Mouse (Mus musculus): ENCODE measurements around the gene Neurod6. TPM values are rescaled to one million over a fixed set of nuclear protein-coding genes. Genes with fewer than 3 reads are reported as not detected.

Neurod6 gene
- polyA plus RNA-seq, 1 experiment, result not detected

DNA sequence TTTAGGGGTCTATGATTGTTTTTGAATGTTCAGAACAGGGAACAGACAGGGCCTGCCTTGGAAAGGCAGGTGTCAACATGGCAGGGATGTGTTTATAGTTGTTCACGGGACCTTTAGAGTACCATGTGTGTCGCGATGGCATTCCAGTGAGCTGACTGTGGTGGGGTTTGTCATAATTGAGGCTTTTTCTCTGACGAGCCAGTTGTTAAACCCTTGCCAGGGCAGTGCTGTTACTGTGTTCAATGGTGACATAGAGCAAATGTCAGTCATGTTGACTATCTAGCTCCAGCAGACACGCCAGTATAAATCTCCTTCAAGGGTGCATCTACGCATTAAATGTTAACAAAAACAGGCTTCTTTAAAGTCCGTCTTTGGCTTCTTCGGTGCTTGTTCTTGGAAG, 31.5 kb downstream of the Neurod6 start:
- no peaks in the 10 kb centered on the region for H3K9me3 ChIP-seq (replicated peaks; ENCODE audit: control insufficient read depth, insufficient read depth, low read length, poor library complexity, severe bottlenecking)
- no peak overlapping the region for H3K9ac ChIP-seq (ENCODE audit: low read depth, poor library complexity, severe bottlenecking)
- H3K27ac ChIP-seq (ENCODE audit: insufficient read depth, low read length), result no peak overlapping the region
- TF ChIP-seq POLR2A (IDR thresholded peaks at IDR 0.05; ENCODE audit: insufficient read depth, low read length) (no peak), CTCF (IDR thresholded peaks at IDR 0.05; ENCODE audit: low read depth, low read length) (no peak), EP300 (IDR thresholded peaks at IDR 0.05; ENCODE audit: insufficient read depth, low read depth, low read length) (no peak)
- H3K36me3 ChIP-seq (ENCODE audit: control insufficient read depth, insufficient read depth, low read length, poor library complexity, severe bottlenecking), result no peaks in the 10 kb centered on the region
- H3K4me1 ChIP-seq (ENCODE audit: control insufficient read depth, insufficient read depth, low read length), result no peaks in the 10 kb centered on the region
- H3K27me3 ChIP-seq (ENCODE audit: control insufficient read depth, insufficient read depth, low read length, poor library complexity, severe bottlenecking), result no peaks in the 10 kb centered on the region
- H3K4me3 ChIP-seq (ENCODE audit: low read depth, low read length), result no peak overlapping the region

DNA sequence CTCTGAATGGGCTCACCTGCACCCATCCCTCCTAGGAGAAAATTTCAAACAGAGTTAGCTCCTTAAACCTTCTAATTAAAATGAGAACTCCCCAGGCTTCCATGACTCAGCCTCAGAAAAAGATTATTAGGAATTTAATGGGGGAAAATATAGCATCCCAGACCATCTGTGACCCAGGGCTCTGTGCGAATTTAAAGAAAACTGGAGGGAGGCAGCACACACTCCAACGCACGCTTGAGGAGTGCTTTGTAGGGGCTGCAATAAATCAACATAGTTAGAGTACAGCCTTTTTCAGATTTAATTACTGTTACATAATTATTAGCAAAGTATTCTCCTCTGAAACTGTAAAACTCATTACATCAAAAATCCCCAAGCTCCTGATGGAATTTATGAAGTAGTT, 32.2 kb downstream of the Neurod6 start:
- H3K36me3 ChIP-seq (ENCODE audit: control insufficient read depth, insufficient read depth, low read length, poor library complexity, severe bottlenecking), result no peaks in the 10 kb centered on the region
- no peak overlapping the region for H3K9ac ChIP-seq (ENCODE audit: low read depth, poor library complexity, severe bottlenecking)
- TF ChIP-seq POLR2A (IDR thresholded peaks at IDR 0.05; ENCODE audit: insufficient read depth, low read length) (no peak), EP300 (IDR thresholded peaks at IDR 0.05; ENCODE audit: insufficient read depth, low read depth, low read length) (no peak), CTCF (IDR thresholded peaks at IDR 0.05; ENCODE audit: low read depth, low read length) (no peak)
- no peaks in the 10 kb centered on the region for H3K27me3 ChIP-seq (ENCODE audit: control insufficient read depth, insufficient read depth, low read length, poor library complexity, severe bottlenecking)
- H3K4me3 ChIP-seq (ENCODE audit: low read depth, low read length), result no peak overlapping the region
- H3K4me1 ChIP-seq (ENCODE audit: control insufficient read depth, insufficient read depth, low read length), result no peaks in the 10 kb centered on the region
- H3K27ac ChIP-seq (ENCODE audit: insufficient read depth, low read length), result no peak overlapping the region
- no peaks in the 10 kb centered on the region for H3K9me3 ChIP-seq (replicated peaks; ENCODE audit: control insufficient read depth, insufficient read depth, low read length, poor library complexity, severe bottlenecking)

DNA sequence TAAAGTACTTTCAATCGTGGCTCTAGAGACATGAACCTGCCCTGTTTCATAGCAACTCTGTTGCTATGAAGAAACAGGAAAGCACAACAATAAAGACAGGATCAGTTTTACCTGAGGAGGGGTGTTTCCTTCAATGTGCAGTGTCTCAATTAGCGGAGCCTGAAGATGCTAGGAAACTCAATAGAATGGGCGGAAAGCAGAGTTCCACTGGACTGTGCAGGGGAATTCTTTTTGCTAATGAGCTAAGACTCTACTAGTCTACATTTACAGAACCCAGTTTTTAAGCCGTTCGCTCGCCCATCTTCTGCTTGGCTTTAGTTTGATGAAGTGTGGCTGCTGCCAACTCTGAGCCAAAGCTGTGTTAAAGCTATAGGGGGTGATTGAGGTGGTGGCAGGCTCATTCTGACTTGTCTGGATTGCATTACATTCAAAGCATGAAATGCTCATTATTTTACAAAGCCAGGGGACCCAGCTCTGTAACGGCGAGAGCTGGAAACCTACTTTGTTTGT, 33.2 kb downstream of the Neurod6 start:
- H3K27ac ChIP-seq (ENCODE audit: insufficient read depth, low read length), result no peak overlapping the region

DNA sequence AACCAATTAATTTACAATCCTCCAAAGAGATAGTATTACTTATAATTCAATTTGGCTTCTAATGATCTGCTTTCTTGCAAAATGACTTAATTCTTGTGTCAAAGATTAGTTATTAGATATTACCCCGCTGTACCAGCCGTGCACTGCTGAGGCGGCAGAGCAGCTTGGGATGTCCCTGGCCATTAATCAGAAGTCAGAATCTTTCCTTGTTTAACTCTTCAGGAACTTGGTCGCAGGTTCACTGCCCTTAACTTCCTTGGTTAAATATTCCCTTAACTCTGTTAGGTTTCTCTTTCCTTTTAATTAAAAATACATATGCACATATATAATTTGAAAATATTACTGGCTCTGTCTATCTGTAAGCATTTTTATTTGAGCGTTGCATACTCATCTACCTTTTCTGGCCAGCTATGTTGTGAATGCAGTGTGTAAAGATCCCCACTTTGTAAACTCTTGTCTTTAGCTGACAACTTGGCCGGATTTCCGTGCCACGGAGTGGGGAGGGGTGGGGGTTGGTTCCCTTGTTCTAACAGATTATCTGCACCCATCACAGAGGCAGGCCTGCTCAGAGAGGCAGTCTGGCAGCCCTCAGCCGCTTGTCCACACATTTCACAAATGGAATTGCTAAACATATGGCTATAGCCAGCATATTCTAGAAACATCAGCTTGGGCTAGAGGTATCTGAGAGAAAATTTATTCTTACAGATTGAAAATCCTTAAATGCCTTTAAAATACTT, 34.1 kb downstream of the Neurod6 start:
- H3K27ac ChIP-seq (ENCODE audit: insufficient read depth, low read length), result no peak overlapping the region
- H3K36me3 ChIP-seq (ENCODE audit: control insufficient read depth, insufficient read depth, low read length, poor library complexity, severe bottlenecking), result no peaks in the 10 kb centered on the region
- TF ChIP-seq EP300 (IDR thresholded peaks at IDR 0.05; ENCODE audit: insufficient read depth, low read depth, low read length) (no peak), CTCF (IDR thresholded peaks at IDR 0.05; ENCODE audit: low read depth, low read length) (no peak), POLR2A (IDR thresholded peaks at IDR 0.05; ENCODE audit: insufficient read depth, low read length) (no peak)
- H3K9me3 ChIP-seq (replicated peaks; ENCODE audit: control insufficient read depth, insufficient read depth, low read length, poor library complexity, severe bottlenecking), result no peaks in the 10 kb centered on the region
- no peak overlapping the region for H3K9ac ChIP-seq (ENCODE audit: low read depth, poor library complexity, severe bottlenecking)
- H3K27me3 ChIP-seq (ENCODE audit: control insufficient read depth, insufficient read depth, low read length, poor library complexity, severe bottlenecking), result no peaks in the 10 kb centered on the region
- H3K4me3 ChIP-seq (ENCODE audit: low read depth, low read length), result no peak overlapping the region
- H3K4me1 ChIP-seq (ENCODE audit: control insufficient read depth, insufficient read depth, low read length), result no peaks in the 10 kb centered on the region

More for the DNA sequence above, 33.2 kb downstream of the Neurod6 start:
- no peak overlapping the region for H3K9ac ChIP-seq (ENCODE audit: low read depth, poor library complexity, severe bottlenecking)
- H3K4me3 ChIP-seq (ENCODE audit: low read depth, low read length), result no peak overlapping the region
- H3K9me3 ChIP-seq (replicated peaks; ENCODE audit: control insufficient read depth, insufficient read depth, low read length, poor library complexity, severe bottlenecking), result no peaks in the 10 kb centered on the region
- H3K36me3 ChIP-seq (ENCODE audit: control insufficient read depth, insufficient read depth, low read length, poor library complexity, severe bottlenecking), result no peaks in the 10 kb centered on the region
- no peaks in the 10 kb centered on the region for H3K27me3 ChIP-seq (ENCODE audit: control insufficient read depth, insufficient read depth, low read length, poor library complexity, severe bottlenecking)
- H3K4me1 ChIP-seq (ENCODE audit: control insufficient read depth, insufficient read depth, low read length), result no peaks in the 10 kb centered on the region
- no peak for TF ChIP-seq EP300 (IDR thresholded peaks at IDR 0.05; ENCODE audit: insufficient read depth, low read depth, low read length)
- TF ChIP-seq CTCF (IDR thresholded peaks at IDR 0.05; ENCODE audit: low read depth, low read length), result no peak
- no peak for TF ChIP-seq POLR2A (IDR thresholded peaks at IDR 0.05; ENCODE audit: insufficient read depth, low read length)

DNA sequence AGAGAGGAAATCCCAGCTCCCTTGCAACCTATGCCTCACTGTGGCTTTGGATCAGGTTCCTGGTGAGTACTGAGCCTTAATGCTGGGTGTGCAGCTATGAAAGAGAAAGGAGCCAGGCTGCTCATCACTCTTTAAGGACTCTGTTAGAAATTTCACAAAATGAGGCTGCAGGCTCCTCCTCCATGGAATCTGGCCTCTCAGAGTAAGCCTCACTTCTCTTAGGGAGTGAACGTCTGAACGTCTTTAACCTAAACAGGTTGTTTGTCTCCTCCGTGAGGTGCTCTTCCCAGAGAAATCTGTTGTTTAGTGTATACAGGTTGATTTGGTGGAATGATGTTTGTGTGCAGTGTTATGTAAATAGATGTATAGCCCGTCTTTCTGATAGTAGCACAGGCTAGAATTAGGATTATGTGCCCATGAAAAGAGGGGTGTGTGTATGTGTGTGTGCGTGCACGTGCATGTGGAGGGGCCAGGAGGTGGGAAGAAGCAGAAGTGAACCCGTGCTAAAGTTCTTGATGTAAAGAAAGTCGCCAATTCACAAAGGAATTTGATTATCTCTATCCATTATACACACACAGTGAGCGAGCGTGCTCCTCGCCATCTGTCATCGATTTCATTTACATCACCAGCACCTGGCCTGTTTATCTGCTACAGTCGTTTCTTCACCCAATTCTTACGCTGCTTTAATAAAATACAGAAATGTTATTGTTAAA, 34.8 kb downstream of the Neurod6 start:
- no peaks in the 10 kb centered on the region for H3K36me3 ChIP-seq (ENCODE audit: control insufficient read depth, insufficient read depth, low read length, poor library complexity, severe bottlenecking)
- TF ChIP-seq EP300 (IDR thresholded peaks at IDR 0.05; ENCODE audit: insufficient read depth, low read depth, low read length), result no peak
- no peak for TF ChIP-seq CTCF (IDR thresholded peaks at IDR 0.05; ENCODE audit: low read depth, low read length)
- TF ChIP-seq POLR2A (IDR thresholded peaks at IDR 0.05; ENCODE audit: insufficient read depth, low read length), result no peak
- no peak overlapping the region for H3K4me3 ChIP-seq (ENCODE audit: low read depth, low read length)
- no peak overlapping the region for H3K9ac ChIP-seq (ENCODE audit: low read depth, poor library complexity, severe bottlenecking)
- no peaks in the 10 kb centered on the region for H3K27me3 ChIP-seq (ENCODE audit: control insufficient read depth, insufficient read depth, low read length, poor library complexity, severe bottlenecking)
- no peaks in the 10 kb centered on the region for H3K9me3 ChIP-seq (replicated peaks; ENCODE audit: control insufficient read depth, insufficient read depth, low read length, poor library complexity, severe bottlenecking)
- H3K4me1 ChIP-seq (ENCODE audit: control insufficient read depth, insufficient read depth, low read length), result no peaks in the 10 kb centered on the region
- H3K27ac ChIP-seq (ENCODE audit: insufficient read depth, low read length), result no peak overlapping the region

DNA sequence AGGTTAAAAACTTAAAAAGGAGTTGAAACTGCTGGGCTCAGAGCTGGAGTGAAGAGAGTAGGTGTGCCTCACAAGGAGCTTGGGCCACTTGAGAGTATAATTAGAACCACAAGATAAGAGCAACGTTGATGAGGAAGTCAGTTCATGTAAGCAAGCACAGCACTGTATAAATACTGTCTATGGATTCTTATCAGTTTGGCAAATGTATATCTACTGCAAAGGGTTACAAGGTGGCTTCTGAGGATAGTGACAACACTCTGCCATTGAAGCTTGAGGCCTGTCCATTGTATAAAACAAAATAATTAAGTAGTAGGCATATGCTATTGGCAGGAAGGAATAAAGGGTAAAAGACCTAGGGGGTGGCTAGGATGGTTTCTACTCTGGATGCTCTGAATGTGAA, 46.4 kb downstream of the Neurod6 start:
- no peak for TF ChIP-seq CTCF (IDR thresholded peaks at IDR 0.05; ENCODE audit: low read depth, low read length)
- TF ChIP-seq EP300 (IDR thresholded peaks at IDR 0.05; ENCODE audit: insufficient read depth, low read depth, low read length), result no peak
- TF ChIP-seq POLR2A (IDR thresholded peaks at IDR 0.05; ENCODE audit: insufficient read depth, low read length), result no peak
- Histone ChIP-seq H3K27me3 (ENCODE audit: control insufficient read depth, insufficient read depth, low read length, poor library complexity, severe bottlenecking) (no peaks in the 10 kb centered on the region), H3K9ac (ENCODE audit: low read depth, poor library complexity, severe bottlenecking) (no peak overlapping the region), H3K4me3 (ENCODE audit: low read depth, low read length) (no peak overlapping the region), H3K27ac (ENCODE audit: insufficient read depth, low read length) (no peak overlapping the region), H3K9me3 (replicated peaks; ENCODE audit: control insufficient read depth, insufficient read depth, low read length, poor library complexity, severe bottlenecking) (no peaks in the 10 kb centered on the region), H3K36me3 (ENCODE audit: control insufficient read depth, insufficient read depth, low read length, poor library complexity, severe bottlenecking) (no peaks in the 10 kb centered on the region), H3K4me1 (ENCODE audit: control insufficient read depth, insufficient read depth, low read length) (no peaks in the 10 kb centered on the region)

Other genes with a start within 250 kb of the Neurod6 start
- gene Adcyap1r1, start 229.3 kb downstream of the Neurod6 start, polyA plus RNA-seq (2011; ENCODE audit: insufficient read depth, insufficient read length, low read depth, missing spikeins), result 0.34 TPM in 1 of 2 replicates, not detected in the other
- gene Itprid1, start 155.6 kb upstream of the Neurod6 start, polyA plus RNA-seq (2011; ENCODE audit: insufficient read depth, insufficient read length, low read depth, missing spikeins), result 0.19 TPM in 1 of 2 replicates, not detected in the other